In genomic region chr17:43744425-43744824, GRCm38 (mm10) we compare ENCODE assay signal across 17 mouse cellular contexts. TPM values are rescaled to one million over a fixed set of nuclear protein-coding genes. Genes with fewer than 3 reads are reported as not detected.
DNase-seq lines count a peak whose midpoint lies in the region; ATAC-seq and TF ChIP-seq lines count a peak whose summit lies in the region.
"Had no signal": no experiment of that assay in that cellular context is flagged by ENCODE, and none has a peak within 500 bp of the region (broad histone marks: within the 10 kb centered on the region; RNA-seq: fewer than 3 reads in every experiment).

No protein-coding gene starts in this region.

- H3K9me3 ChIP-seq in heart, embryonic 14.5 days (ENCODE audit: control insufficient read depth, low read length) = peaks cover 14% of the 10 kb centered on the region
- H3K9me3 ChIP-seq in kidney, postnatal 0 days (replicated peaks; ENCODE audit: low read length) = no peaks in the 10 kb centered on the region
- peaks cover 5% of the 10 kb centered on the region; the same call in 1 of the 2 replicates for H3K9me3 ChIP-seq in hindbrain, embryonic 16.5 days (ENCODE audit: control insufficient read depth, low read length)
- H3K9me3 ChIP-seq: intestine, embryonic 15.5 days; liver, embryonic 13.5 days had no signal

- peak overlapping the region; percentile 67 to 95 for H3K27ac ChIP-seq in heart, embryonic 14.5 days (replicated peaks in 1 of 2; ENCODE audit: control insufficient read depth in 1 of 2, insufficient read depth in 1 of 2, low read depth in 2 of 2, low read length in 2 of 2)
- H3K27ac ChIP-seq in kidney, postnatal 0 days = peak overlapping the region; percentile 22; the same call in 1 of the 2 replicates
- H3K27ac ChIP-seq in hindbrain, embryonic 16.5 days (ENCODE audit: low read depth, low read length) = no peak overlapping the region
- H3K27ac ChIP-seq: hindbrain, embryonic 12.5 days; intestine, embryonic 15.5 days; limb, embryonic 12.5 days; liver, embryonic 13.5 days had no signal

- no peaks in the 10 kb centered on the region for H3K27me3 ChIP-seq in heart, embryonic 14.5 days (ENCODE audit: control insufficient read depth, insufficient read depth, low read length)
- no peaks in the 10 kb centered on the region for H3K27me3 ChIP-seq in kidney, postnatal 0 days (ENCODE audit: insufficient read depth, low read length)
- H3K27me3 ChIP-seq in hindbrain, embryonic 16.5 days (replicated peaks; ENCODE audit: control insufficient read depth, insufficient read depth, low read length) = no peaks in the 10 kb centered on the region
- H3K27me3 ChIP-seq: hindbrain, embryonic 12.5 days; intestine, embryonic 15.5 days; limb, embryonic 12.5 days; liver, embryonic 13.5 days; megakaryocyte, embryonic 14.5 days had no signal

- ATAC-seq in heart, embryonic 14.5 days (ENCODE audit: insufficient number of reproducible peaks, insufficient read depth, low FRiP score, low read depth) = peak; percentile 54
- ATAC-seq in kidney, postnatal 0 days (replicated peaks; ENCODE audit: low FRiP score, low read depth) = no peak
- ATAC-seq in erythroid progenitor cell, adult 5-6 weeks (replicated peaks; ENCODE audit: low FRiP score, poor library complexity, severe bottlenecking) = no peak
- ATAC-seq in hindbrain, embryonic 16.5 days = no peak
- ATAC-seq: intestine, embryonic 15.5 days; midbrain, embryonic 16.5 days had no signal

- peak; percentile 11 to 20 for DNase-seq in kidney, adult 8-10 months
- DNase-seq in kidney, postnatal 4 days = no peak
- peak; percentile 52 to 68 for DNase-seq in heart, adult 18-20 months
- DNase-seq in kidney, postnatal 0 days (ENCODE audit: low spot score) = peak; percentile 40
- DNase-seq in adrenal gland, postnatal 36 days = no peak
- DNase-seq: cerebellum, adult 9-11 months; gastrocnemius, postnatal 25 days; liver, embryonic 13.5 days; lung, postnatal 14 days had no signal

- H3K9ac ChIP-seq in heart, embryonic 14.5 days (ENCODE audit: low read length) = 0 out of 2 replicates have a peak overlapping the region, but pooled peaks have one; percentile 10
- H3K9ac ChIP-seq in kidney, postnatal 0 days (ENCODE audit: low read depth, low read length) = no peak overlapping the region
- no peak overlapping the region for H3K9ac ChIP-seq in hindbrain, embryonic 16.5 days (ENCODE audit: low read depth, low read length)
- H3K9ac ChIP-seq: hindbrain, embryonic 12.5 days; intestine, embryonic 15.5 days; limb, embryonic 12.5 days; liver, embryonic 13.5 days had no signal

- peak overlapping the region; percentile 34 for H3K4me2 ChIP-seq in heart, embryonic 14.5 days (ENCODE audit: low read length)
- no peak overlapping the region for H3K4me2 ChIP-seq in kidney, postnatal 0 days (ENCODE audit: low read length)
- H3K4me2 ChIP-seq in hindbrain, embryonic 16.5 days (ENCODE audit: low read length) = no peak overlapping the region
- H3K4me2 ChIP-seq: hindbrain, embryonic 12.5 days; intestine, embryonic 15.5 days; limb, embryonic 12.5 days; liver, embryonic 13.5 days had no signal

- no peak for TF ChIP-seq CTCF in kidney, postnatal 0 days (IDR thresholded peaks at IDR 0.05; ENCODE audit: low read depth)

- WGBS in heart, embryonic 14.5 days = 5% methylated on average over 4 of the region's 4 CpGs
- WGBS in kidney, postnatal 0 days = 30% methylated on average over 4 of the region's 4 CpGs
- WGBS in hindbrain, embryonic 16.5 days = 67% methylated on average over 4 of the region's 4 CpGs

- peaks cover 2 to 18% of the 10 kb centered on the region in 2 experiments; a peak in 3 of 4 replicates for H3K4me1 ChIP-seq in heart, embryonic 14.5 days (ENCODE audit: control insufficient read depth in 2 of 2, insufficient read depth in 2 of 2, low read length in 2 of 2)
- H3K4me1 ChIP-seq in kidney, postnatal 0 days (replicated peaks; ENCODE audit: insufficient read depth, low read length) = peaks cover 16% of the 10 kb centered on the region; the same call in 1 of the 2 replicates
- H3K4me1 ChIP-seq in hindbrain, embryonic 16.5 days (ENCODE audit: control insufficient read depth, insufficient read depth, low read depth, low read length) = no peaks in the 10 kb centered on the region
- H3K4me1 ChIP-seq: hindbrain, embryonic 12.5 days; intestine, embryonic 15.5 days; limb, embryonic 12.5 days; liver, embryonic 13.5 days; megakaryocyte, embryonic 14.5 days had no signal

- no peak overlapping the region for H3K4me3 ChIP-seq in heart, embryonic 14.5 days (ENCODE audit: control insufficient read depth in 1 of 2, insufficient read depth in 1 of 2, low read depth in 1 of 2, low read length in 2 of 2)
- H3K4me3 ChIP-seq in kidney, postnatal 0 days (replicated peaks; ENCODE audit: low read depth, low read length) = no peak overlapping the region
- no peak overlapping the region for H3K4me3 ChIP-seq in hindbrain, embryonic 16.5 days (ENCODE audit: low read length)
- H3K4me3 ChIP-seq: hindbrain, embryonic 12.5 days; intestine, embryonic 15.5 days; limb, embryonic 12.5 days; liver, embryonic 13.5 days; megakaryocyte, embryonic 14.5 days had no signal

- peaks cover 24% of the 10 kb centered on the region; the same call in 1 of the 2 replicates for H3K36me3 ChIP-seq in heart, embryonic 14.5 days (ENCODE audit: control insufficient read depth, insufficient read depth, low read length)
- H3K36me3 ChIP-seq in kidney, postnatal 0 days (ENCODE audit: insufficient read depth, low read length) = no peaks in the 10 kb centered on the region
- H3K36me3 ChIP-seq in hindbrain, embryonic 16.5 days (ENCODE audit: control insufficient read depth, insufficient read depth, low read length) = no peaks in the 10 kb centered on the region
- H3K36me3 ChIP-seq: hindbrain, embryonic 12.5 days; intestine, embryonic 15.5 days; liver, embryonic 13.5 days had no signal

RNA-seq across cellular contexts. Expression of gene Rcan2, which starts 56.7 kb away (rescaled TPM):
- total RNA-seq in heart, adult 18-20 months (2021) = 100 to 1,000 TPM; 369 to 400 TPM
- 53.3 and 57.7 TPM in 2 replicates for polyA plus RNA-seq in heart, embryonic 14.5 days (2014; fragmentation: Nextera tagmentation; extraction: Ambion mirVana)
- polyA plus RNA-seq in kidney, postnatal 0 days (2015; fragmentation: Nextera tagmentation; extraction: Ambion mirVana) = 6.9 and 8.1 TPM in 2 replicates
- total RNA-seq in erythroid progenitor cell, adult 5-6 weeks (2015; ENCODE audit: low replicate concordance) = not detected in 2 replicates
- total RNA-seq in erythroid progenitor cell, adult 5-6 weeks (2017; ENCODE audit: low replicate concordance) = not detected in 2 replicates
- polyA plus RNA-seq in hindbrain, embryonic 16.5 days (2015; fragmentation: Nextera tagmentation; extraction: Ambion mirVana) = 136 and 147 TPM in 2 replicates
- total RNA-seq in adrenal gland, postnatal 36 days (2021) = 1 to 10 TPM; 3.8 to 4.0 TPM

Comparison
In these comparisons a context has a peak if more than half of its experiments do, and no peak if none do; other contexts are left out.
1. DNase-seq: peak in kidney, adult 8-10 months (2 of 2), heart, adult 18-20 months (2 of 2) and kidney, postnatal 0 days (single experiment); none in kidney, postnatal 4 days (0 of 2) and adrenal gland, postnatal 36 days (0 of 2).
2. RNA of gene Rcan2, which starts 56.7 kb away (total RNA-seq): 369 to 400 TPM in heart, adult 18-20 months; 3.8 to 4.0 TPM in adrenal gland, postnatal 36 days and not detected in erythroid progenitor cell, adult 5-6 weeks; every median in the first group is over 10 times any median in the second.